Mouse (Mus musculus) megakaryocyte, embryonic 14.5 days (primary cell): ENCODE measurements around the gene Sv2b.

Experiments used
- FLI1 ChIP-seq: IDR thresholded peaks from 2 replicates; pipeline ENCODE4 v1.6.1; 2012; ENCODE audit warnings: low read length, inconsistent platforms, mixed read lengths
- GATA1 ChIP-seq: IDR thresholded peaks from 3 replicates; pipeline ENCODE4 v1.6.1; 2012; ENCODE audit warnings: mixed read lengths, low read length, inconsistent platforms, borderline replicate concordance

DNA sequence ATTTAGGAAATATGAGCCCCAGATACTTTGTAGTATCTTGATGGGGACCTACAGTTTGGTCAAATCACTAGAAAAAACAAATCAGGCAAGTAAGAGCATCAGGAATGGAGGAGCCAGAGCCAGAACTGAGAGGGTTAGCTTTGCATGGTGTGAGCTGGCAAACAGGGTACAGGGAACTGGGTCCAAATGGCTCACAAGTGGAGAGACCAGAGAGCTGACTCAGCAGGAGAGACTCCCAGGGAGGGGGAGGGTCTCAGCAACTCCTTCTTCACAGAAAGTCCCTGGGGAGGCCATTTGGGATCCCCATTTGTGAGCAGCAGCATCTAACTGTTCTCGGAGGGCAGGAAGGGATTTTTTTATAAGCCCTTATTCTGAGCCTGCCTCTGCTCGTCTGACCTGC lies 18.5 kb downstream of the Sv2b start:
- no peak for TF ChIP-seq GATA1
- TF ChIP-seq FLI1: no peak
